Mouse (Mus musculus): ENCODE measurements around the gene 1700020A23Rik.
"Not testable (repeated sequence)": the region's sequence is repeated elsewhere in the genome, so short reads cannot be mapped to it uniquely, and the experiment has no call there.

1700020A23Rik gene

DNA sequence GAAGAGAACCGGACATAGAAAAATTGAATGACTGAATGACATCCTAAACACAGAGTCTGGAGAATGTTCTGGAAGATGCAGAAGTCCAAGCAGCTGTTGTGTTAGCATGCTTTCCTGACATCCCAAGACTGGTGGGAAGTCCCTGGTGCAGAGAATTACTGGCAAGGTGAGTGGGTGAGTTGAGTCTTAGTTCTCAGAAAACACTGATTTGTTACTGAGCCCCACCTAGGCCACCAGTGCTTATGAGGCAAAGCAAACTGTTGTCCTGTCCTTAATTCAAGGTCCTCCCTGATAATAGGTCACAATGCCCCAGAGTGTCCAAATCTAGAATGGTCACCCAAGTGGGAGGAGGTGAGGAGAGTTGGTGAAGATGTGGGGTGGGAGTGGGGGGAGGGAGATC lies at the start of gene 1700020A23Rik, which contains the start of gene Gm28372:
Gene 1700020A23Rik, plus strand, starts transcription at position 321 of the 400 bp plus-strand sequence.
Gene Gm28372, plus strand, starts transcription at position 301 of the 400 bp plus-strand sequence.
- DNase-seq (ENCODE audit: low spot score in 2 of 2): no peak

DNA sequence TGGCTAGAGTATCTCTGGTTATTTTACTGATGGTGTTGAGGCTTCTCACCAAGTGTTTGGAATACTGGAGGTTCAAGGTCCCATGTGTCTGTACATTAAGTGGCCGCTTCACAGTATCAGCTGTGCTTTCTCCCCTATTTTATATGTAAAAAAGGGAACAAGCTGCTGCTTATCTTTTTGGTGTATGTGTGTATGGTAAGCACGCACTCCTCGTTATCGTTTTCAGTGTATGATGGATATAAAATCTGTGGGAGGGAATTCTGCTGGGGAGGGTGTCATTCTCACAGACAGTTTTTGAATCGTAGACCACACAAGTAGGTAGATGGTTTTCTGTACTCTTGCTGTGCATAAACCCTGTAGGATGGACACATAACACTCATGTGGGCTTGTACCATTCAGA lies 47.5 kb upstream of the 1700020A23Rik start:
- no peak for DNase-seq (ENCODE audit: low spot score in 2 of 2)

DNA sequence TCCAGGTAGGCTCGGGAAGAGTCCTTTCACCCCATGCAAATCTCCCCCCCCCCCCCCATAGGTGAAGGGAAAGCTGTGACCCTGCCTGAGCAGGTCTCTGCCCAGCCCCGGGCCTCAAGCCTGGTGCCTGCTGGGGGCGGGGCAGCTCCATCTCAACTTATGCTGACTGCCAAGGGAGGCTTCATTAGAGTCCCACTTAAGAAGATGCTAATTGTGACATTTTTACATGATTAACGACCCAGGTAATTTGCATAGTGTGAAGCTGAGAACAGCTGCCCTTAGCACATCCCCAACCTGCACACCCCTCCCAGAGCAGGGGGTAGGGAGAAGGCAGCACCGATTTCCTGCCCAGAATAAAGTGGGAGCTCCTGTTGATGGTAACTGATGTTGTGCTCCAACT lies 46.2 kb upstream of the 1700020A23Rik start:
- no peak for DNase-seq (ENCODE audit: low spot score in 2 of 2)

- peak in 1 of 2 experiments; percentile 40 for DNase-seq (ENCODE audit: low spot score in 2 of 2)
Observed at GRCm38 (mm10) chr2:130362511-130363026, 42.5 kb upstream of the 1700020A23Rik start.

- DNase-seq (ENCODE audit: low spot score in 2 of 2): no peak
Observed at GRCm38 (mm10) chr2:130365211-130366094, 39.6 kb upstream of the 1700020A23Rik start.

DNA sequence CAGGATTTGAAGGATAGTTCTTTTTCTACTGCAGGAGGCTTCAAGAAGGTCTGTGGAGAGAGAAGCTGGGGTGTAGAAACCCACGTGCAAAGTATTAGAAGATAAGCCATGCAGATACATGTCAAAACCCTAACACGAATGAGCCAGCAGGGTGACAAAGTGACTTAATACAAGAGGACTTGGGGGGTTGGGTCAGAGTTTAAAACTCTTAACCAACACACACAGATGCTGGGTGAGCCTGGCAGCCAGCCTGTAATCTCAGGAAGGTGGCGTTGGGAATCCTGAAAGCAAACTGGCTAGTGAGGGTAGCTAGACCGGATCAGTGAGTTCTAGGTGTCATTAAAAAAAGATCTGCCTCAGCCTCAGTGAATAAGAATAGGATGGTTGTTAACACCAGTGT lies 37.7 kb upstream of the 1700020A23Rik start:
- no peak for DNase-seq (ENCODE audit: low spot score in 2 of 2)

DNA sequence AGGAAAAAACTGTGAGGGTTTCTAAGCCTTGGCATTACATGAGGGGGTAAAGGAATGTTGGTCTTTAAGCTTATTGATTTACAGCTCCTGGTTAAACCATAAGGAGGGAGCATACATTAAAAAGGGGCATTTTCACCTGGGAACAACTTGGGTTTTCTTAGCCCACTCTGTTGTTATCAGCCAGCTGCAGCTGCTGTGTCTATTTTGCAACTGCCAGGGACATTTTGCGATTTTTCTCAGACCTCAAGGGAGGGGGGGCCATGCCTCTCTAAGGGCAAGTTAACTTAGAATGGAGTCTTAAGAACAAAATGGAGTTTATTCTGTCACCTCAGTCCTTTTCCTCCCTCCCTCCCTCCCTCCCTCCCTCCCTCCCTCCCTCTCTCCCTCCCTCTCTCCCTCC lies 32.0 kb upstream of the 1700020A23Rik start:
- not testable (repeated sequence) for DNase-seq (ENCODE audit: low spot score in 2 of 2)

- DNase-seq (ENCODE audit: low spot score in 2 of 2): no peak
Observed at GRCm38 (mm10) chr2:130374951-130375350, 30.1 kb upstream of the 1700020A23Rik start.

DNA sequence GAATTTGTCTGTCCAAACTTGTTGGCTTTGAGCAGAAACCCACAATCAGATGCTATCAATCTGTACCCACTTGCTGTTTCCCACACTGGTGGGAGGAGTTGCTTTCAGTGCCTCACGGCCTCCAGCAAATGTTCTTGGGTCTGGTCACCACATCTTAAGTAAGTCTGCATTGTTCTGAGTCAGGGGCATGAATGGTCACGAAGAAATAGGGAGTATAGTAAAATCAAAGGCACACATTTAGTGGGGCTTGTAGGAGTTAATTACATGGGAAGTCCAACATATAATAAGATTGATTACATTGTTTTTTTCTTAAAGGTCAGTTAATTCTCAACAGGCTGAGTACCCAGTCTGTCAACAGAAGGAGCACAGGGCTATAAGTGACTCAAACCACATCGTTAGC lies 21.9 kb upstream of the 1700020A23Rik start:
- no peak for DNase-seq (ENCODE audit: low spot score in 2 of 2)

GRCm38 (mm10) chr2:130383895-130384294 lies 21.2 kb upstream of the 1700020A23Rik start:
- no peak for DNase-seq (ENCODE audit: low spot score in 2 of 2)

DNA sequence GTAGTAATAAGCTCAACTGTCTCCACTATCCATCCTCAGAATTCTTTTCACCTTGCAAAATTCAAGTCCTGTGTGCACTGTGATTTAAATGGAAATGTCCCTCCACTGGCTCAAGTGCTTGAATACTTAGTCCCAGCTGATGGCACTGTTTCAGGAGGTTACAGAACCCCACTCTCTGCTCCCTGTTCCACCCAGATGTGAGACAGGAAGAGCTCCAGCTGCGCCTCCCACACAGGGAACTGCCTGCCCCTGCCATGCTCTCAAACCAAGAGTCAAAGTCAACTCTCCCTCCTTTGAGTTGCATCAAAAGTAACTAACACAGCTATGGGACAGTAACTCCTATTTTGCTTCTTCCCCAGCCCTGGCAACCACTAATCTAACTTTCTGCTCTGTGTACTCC lies 18.8 kb upstream of the 1700020A23Rik start:
- no peak for DNase-seq (ENCODE audit: low spot score in 2 of 2)

- DNase-seq (ENCODE audit: low spot score in 2 of 2): no peak
Observed at GRCm38 (mm10) chr2:130388796-130389195, 16.3 kb upstream of the 1700020A23Rik start.

DNA sequence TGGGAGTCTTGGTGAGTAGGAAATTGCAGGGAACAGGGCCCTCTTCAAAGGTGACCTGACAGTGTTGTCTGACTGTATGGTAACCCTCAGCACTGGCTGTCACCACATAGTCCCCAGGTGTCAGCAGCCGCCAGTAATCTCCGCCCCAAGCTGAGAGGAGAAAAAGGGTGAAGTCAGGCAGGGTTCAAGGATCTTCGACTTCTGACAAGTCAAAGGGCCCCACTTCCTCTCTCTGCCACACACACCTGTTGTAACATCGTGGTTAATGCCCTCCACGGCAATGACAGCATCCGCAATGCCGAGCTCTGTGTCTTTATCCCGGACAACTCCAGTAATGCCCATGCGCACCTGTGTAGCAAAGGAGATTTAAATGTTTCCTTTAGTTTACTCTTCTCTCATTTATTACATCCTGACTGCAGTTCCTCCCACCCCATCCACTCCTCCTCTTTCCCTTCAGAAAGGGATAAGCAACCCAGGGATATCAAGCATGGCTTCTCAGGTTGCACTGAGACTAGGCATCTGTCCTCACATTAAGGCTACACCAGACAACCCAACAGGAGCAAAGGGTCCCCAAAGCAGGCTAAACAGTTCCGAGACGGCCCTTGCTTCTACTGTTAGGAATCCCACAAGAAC lies 13.9 kb upstream of the 1700020A23Rik start:
- no peak for DNase-seq (ENCODE audit: low spot score in 2 of 2)

- no peak for DNase-seq (ENCODE audit: low spot score in 2 of 2)
Observed at GRCm38 (mm10) chr2:130392836-130393235, 12.2 kb upstream of the 1700020A23Rik start.

DNA sequence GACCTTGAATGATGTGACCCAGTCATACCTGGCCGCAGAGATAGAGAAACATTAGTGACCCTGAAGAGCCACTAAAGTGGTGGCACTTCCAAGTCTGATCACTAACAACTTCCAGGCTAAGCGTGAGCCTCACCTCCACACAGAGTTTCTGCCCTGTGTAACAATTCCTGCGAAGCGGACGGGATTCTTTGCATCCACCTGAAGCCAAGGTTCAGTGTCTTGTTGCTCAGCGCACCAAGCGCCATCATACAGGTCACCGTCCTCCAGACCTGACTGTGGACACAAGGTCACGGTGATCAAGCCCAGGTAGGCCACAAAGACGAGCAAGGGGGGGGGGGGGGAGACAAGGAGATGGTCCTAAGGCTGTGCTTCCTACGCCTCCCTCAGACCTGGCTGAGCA lies 9.4 kb upstream of the 1700020A23Rik start:
- DNase-seq (ENCODE audit: low spot score in 2 of 2): no peak

GRCm38 (mm10) chr2:130397186-130397985 lies 7.7 kb upstream of the 1700020A23Rik start, which contains the start of gene Cpxm1:
Gene Cpxm1, minus strand, starts transcription at chr2:130397574.
- peak in 1 of 2 experiments; percentile 24 for DNase-seq (ENCODE audit: low spot score in 2 of 2)

DNA sequence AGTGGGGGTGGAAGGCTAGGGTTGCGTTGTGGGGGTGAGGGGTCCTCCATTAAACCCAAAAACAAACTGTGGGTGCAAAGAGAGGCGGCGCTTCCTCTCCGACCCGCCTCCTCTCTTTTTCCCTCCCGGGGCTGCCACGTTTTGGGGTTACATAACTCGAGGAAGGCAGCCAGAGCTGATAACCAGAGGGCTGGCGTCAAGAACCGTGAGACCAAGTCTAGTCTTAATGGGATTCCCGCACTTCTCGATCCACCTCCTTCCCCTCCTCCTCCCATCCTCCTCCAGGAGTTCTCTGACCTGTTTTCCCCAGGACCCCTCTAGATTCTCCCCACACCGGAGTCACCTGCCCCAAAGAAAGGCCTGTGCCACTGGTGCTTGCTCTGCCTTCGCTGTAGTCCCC lies 7.0 kb upstream of the 1700020A23Rik start:
- DNase-seq (ENCODE audit: low spot score in 2 of 2): no peak

GRCm38 (mm10) chr2:130400046-130400445 lies 5.0 kb upstream of the 1700020A23Rik start:
- no peak for DNase-seq (ENCODE audit: low spot score in 2 of 2)

GRCm38 (mm10) chr2:130401891-130402290 lies 3.2 kb upstream of the 1700020A23Rik start:
- DNase-seq (ENCODE audit: low spot score in 2 of 2): no peak

- DNase-seq (ENCODE audit: low spot score in 2 of 2): no peak
Observed at GRCm38 (mm10) chr2:130406178-130406577, 1.1 kb downstream of the 1700020A23Rik start, which contains the start of gene Tmem239. Gene Tmem239, plus strand, starts transcription at chr2:130406478.

- peak in 1 of 2 experiments; percentile 37 for DNase-seq (ENCODE audit: low spot score in 2 of 2)
Observed at GRCm38 (mm10) chr2:130408194-130408593, 3.1 kb downstream of the 1700020A23Rik start.

Data from cerebellum, postnatal 4 days (tissue).